Mouse (Mus musculus) CD4-positive, CD25-positive, alpha-beta regulatory T cell, adult 2 months (primary cell): ENCODE results near the gene Col20a1.

Experiments
- DNase-seq: peaks from one replicate; pipeline ENCODE4 v3.0.0-alpha.2; 2012; ENCODE audit warnings: low read depth, low spot score

The Col20a1 gene

GRCm38 (mm10) chr2:180994360-180994759, 8.0 kb downstream of the Col20a1 start:
- no peak for DNase-seq

- no peak for DNase-seq
Measured at GRCm38 (mm10) chr2:180995457-180995856, 9.1 kb downstream of the Col20a1 start.

DNA sequence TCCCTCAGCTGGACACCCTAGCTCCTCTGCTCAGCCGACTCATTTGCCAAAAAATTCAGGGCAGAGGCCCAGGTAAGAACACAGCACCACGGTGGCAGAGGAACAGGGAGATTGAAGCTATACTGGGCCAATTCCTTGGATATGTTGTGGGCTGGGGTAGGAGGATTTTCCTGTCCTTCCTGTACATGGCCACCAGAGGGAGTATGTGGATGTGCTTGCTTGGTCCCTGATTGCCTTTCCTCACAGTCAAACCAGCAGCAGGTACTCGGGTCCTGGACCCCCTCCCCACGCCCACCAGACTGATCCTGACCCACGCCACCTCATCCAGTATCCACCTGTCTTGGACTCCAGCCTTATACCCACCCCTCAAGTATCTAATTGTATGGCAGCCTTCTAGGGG, 10.1 kb downstream of the Col20a1 start:
- peak; percentile 56 for DNase-seq

DNA sequence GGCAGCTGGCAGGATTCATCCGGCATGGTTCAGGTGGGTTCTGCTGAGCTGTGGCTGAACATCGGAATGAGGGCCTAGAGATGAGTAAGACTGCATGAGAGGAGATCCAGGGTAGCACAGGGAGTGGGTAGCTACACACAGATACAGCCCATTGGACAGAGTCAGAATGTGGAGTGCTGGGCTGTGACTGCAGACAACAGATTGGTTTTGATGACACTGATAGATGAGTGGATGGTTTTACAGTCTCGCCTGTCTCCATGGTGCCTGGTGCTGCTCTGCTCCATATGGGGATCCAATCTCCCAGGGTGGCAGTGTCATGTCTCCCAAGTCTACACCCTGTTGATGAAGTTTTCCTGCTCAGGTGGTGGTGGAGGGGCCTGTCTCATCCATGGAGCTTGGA, 10.6 kb downstream of the Col20a1 start:
- no peak for DNase-seq

GRCm38 (mm10) chr2:181007054-181007453, 20.7 kb downstream of the Col20a1 start:
- no peak for DNase-seq

GRCm38 (mm10) chr2:181008339-181008738, 22.0 kb downstream of the Col20a1 start:
- no peak for DNase-seq

DNA sequence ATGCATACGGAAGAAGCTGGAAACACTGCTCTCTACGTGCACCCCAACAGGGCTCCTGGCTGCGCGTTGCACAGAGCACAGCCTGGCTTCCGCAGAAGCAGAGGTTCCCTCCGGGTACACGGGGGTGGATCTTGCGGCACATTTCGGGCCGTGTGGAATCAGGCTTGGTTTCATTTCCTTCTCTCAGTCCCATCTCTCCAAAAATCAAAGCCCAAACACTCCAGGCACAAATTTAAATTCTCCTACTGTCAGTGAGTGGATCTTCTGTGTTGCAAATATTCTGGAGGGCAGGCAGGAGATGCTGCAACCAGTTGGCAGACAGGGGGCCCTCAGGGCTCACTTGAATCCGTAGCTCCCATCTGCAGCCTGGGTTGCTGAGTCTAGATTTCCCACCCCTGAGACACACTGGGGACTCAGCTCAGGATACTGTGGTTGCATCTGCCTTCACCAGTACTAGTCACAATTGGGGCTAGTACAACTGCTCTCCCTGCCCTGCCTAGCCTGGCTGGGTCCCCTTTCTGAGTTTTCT, 45.1 kb downstream of the Col20a1 start:
- DNase-seq, result no peak

DNA sequence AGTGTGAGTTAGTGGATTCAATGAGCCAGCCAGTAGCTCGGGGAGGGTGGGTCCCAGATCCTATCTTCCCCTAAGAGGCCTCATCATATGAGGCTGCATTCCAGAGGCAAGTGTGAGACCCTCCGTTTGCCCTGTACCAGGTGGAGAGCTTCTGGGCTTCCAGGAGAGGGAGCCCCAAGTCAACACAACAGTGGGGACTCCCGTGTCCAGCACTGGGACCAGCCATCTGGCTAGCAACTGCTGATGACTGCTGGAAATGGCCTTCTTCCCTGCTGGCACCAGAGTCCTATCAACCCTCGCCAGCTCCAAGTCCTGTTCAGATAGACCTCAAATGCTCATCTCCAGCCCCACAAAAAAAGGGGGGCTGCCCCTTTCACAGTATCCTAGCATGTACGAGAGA, 46.1 kb downstream of the Col20a1 start:
- no peak for DNase-seq

- DNase-seq, result no peak
Measured at GRCm38 (mm10) chr2:181033310-181033709, 47.0 kb downstream of the Col20a1 start.

DNA sequence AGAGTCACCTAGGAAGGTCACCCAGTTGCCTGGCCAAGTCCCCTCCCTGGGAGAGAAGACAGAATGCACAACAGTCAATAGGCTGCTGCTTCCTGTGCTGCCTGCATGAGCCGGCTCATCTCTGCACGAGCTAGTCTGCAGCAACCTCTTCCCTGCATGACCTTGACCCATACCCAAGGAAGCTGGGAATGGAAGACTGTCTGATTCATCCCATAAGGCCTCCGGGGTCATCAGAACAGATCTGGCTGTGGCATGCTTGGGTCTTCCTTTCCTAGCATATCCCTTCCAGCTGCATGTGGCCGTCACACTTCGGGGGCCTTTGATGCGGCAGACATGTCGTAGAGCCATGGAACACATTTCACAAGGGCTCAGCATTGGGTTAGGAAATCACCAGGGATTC, 48.9 kb downstream of the Col20a1 start:
- DNase-seq, result no peak

GRCm38 (mm10) chr2:181036561-181036960, 50.2 kb downstream of the Col20a1 start:
- no peak for DNase-seq

DNA sequence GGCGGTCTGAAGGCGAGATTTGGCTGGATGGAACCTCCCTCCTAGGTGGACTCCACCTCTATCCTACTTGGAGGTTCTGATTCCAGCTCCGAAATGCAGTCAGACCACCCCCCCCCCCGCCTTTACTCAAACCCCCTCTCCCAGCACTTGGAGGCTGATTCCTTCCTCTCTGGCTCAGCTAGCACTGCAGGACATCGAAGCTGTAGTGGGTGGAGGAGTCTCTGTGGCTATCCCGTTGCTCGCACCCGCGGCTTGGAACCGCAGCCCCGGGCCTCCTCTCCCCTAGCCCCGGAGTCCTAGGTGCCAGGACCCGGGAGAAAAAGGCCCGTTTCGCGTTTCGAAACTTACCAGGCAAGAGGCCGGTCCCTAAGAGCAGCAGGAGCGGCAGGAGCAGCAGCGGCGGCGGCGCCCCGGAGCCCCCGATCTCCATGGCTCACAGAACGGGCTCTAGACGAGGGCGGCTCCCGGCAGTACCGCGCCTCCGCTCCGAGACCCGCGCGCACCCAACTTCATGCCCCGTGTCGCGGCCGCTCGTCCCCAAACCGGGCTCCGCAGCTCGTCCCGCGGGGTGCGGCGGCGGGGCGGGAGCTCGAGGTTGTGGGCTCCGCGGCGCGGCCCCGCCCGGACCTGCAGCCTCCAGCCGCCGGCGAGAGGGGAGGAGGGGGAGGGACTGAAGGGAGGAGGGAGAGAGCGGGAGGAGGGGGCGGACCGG, 52.5 kb downstream of the Col20a1 start:
- no peak for DNase-seq

GRCm38 (mm10) chr2:181039356-181039680, 53.0 kb downstream of the Col20a1 start:
- no peak for DNase-seq

DNA sequence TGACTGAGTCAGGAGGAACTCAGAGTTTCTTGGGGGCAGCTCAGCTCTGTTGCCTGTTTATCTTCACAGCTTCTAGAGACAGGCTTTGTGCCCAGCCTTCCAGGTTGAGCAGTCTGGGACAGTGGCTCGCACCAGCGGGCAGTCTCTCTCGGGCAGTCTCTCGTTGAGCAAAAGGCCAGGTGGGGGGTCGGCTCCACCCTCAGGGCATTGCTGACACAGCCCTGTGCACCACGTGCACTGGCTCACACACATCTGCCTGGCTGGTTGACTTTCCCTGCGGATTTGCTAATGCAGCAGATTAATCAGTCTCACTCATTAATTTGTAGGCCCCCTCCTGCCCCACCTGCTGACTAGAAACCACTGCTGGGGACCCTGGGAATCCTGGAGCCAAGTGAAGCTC, 55.6 kb downstream of the Col20a1 start:
- DNase-seq, result no peak

GRCm38 (mm10) chr2:181042376-181042775, 56.0 kb downstream of the Col20a1 start:
- no peak for DNase-seq

DNA sequence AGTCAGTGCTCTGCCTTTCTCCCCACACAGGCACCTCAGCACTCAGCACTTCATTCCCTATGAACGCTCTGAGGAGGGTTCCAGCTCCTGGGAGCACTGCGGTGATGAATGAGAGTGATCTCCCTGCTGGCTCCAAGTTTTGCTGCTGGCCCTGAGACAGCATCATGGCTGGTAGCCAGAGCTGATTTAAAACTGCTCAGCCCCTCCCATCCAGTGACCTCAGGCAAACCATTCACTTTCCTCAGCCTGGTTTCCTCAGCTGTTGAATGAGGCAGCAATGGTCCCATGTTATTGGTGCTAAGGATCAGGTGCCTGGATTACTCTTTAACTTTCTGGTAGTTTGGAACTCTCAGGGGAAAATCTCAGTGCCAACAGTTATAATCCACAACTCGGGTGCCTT, 57.1 kb downstream of the Col20a1 start, which contains the start of gene Chrna4:
Gene Chrna4, minus strand, starts transcription at position 110 of the 400 bp plus-strand sequence.
- DNase-seq, result no peak

- no peak for DNase-seq
Measured at GRCm38 (mm10) chr2:181044001-181044400, 57.7 kb downstream of the Col20a1 start.

DNA sequence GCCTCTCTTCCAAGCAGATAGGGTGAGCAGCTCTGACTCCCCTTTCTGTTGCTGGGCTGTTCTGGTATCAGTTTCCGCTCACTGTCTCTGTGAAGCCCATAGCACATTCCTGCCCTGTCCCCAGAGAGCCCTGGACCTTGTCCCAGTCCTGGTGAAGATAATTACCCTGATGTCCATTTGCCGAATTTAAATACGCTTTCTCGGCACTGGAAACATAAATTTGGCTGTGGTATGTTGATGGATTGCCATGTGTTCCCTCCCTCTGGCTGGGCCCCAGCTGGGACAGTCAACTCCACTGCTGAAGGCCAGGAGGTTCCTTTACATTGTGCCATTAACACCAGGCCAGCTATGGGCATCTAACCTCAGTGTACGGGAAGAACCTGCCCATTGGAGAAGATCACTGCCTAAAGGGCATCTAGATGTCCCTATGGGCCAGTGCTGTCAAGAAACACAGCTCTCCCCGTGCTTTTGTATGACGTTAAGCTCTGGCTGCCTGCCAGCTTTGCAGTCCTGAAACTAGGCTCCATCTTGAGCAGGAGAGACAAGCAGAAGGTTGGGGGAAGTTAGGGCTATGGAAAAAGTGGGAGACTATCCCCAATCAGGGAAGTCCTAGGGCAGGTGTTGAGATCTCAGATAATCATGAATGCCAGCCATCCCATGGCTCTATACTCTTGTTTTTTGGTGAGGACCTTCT, 62.1 kb downstream of the Col20a1 start:
- DNase-seq, result no peak

DNA sequence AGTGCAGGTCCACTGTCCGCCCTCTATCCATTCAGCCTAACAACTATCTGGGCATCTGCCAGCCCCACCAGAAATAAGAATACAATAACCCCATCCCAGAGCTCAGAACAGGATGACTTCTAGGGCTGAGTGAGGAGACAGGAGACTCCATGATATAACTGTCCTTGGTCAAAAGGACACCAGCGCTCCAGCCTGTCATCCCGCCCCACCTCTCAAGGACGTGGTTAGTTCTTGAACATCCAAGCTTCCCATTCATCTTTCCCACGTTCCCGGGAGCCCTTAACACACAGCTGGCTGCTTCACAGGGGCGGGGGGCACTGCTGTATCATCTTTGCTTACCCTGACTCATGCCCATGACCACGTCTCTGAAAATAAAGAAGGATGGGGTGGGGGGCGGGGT, 62.7 kb downstream of the Col20a1 start:
- no peak for DNase-seq

DNA sequence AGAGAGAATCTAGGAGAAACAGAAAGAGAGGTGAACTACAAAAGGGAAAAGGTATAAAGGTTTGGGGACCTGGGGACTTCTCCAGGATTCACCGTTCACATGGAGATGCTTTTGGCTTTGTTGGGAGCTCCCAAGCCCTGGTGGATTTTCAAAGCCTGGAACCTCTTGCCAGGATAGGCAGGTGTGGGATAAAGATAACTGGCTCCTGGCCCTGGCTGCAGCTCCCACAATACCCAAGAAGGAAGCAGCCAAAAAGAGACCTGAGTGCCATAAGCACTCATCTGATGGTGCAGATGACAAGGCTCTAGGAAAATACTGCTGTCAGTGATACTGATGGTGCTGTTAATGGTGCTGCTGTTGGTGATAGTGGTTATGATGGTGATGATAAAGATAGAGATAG, 65.8 kb downstream of the Col20a1 start:
- DNase-seq, result no peak

GRCm38 (mm10) chr2:181057341-181057740, 71.0 kb downstream of the Col20a1 start:
- DNase-seq, result no peak

GRCm38 (mm10) chr2:181058193-181058592, 71.9 kb downstream of the Col20a1 start:
- DNase-seq, result no peak

GRCm38 (mm10) chr2:181060127-181060526, 73.8 kb downstream of the Col20a1 start:
- DNase-seq, result peak; percentile 69
